Mouse (Mus musculus) G1E (cell line): ENCODE measurements around the gene Tfcp2.

Source experiments
- CTCF ChIP-seq: IDR thresholded peaks from 2 replicates; pipeline ENCODE4 v1.5.1; 2012; ENCODE audit warnings: low read depth, low read length, inconsistent platforms, mixed read lengths
- GATA1 ChIP-seq: IDR thresholded peaks from 2 replicates; pipeline ENCODE4 v1.6.1; 2012; ENCODE audit warnings: borderline replicate concordance, low read length, inconsistent platforms, mixed read lengths

DNA sequence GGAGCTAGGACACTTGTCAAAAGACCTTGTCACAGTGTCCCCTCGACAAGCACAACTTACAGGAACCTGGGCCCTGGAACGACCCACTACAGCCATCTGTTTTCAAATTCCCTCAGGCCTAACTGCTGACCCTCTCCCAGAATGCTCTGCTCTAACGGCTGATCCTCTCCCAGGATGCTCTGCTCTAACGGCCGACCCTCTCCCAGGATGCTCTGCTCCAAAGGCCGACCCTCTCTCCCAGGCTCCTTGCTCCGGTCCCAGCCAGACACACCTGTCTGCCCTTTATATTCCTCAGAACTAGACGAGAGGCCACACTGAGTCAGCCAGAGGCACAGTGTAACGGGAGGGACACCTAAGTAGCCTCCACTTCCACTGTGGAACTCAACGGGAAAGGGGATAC is 28.3 kb upstream of the Tfcp2 start:
- no peak for TF ChIP-seq CTCF
- no peak for TF ChIP-seq GATA1
